Mouse (Mus musculus): ENCODE measurements around the gene Xkr8. TPM values are rescaled to one million over a fixed set of nuclear protein-coding genes. Genes with fewer than 3 reads are reported as not detected.

The Xkr8 gene
- total RNA-seq, 2 experiments from 2014 or later, result 1.9 to 3.8 TPM

Other genes starting within 250 kb of the Xkr8 start
- gene Sesn2, start 222.0 kb downstream of the Xkr8 start, total RNA-seq (2021), result 10 to 100 TPM; 10.8 to 12.2 TPM
- 100 to 1,000 TPM; 629 to 641 TPM for gene Atpif1, start 198.9 kb downstream of the Xkr8 start, total RNA-seq (2021)
- 10 to 100 TPM; 76.0 to 79.0 TPM for gene Dnajc8, start 197.0 kb downstream of the Xkr8 start, total RNA-seq (2021)
- gene Ptafr, start 168.5 kb downstream of the Xkr8 start, total RNA-seq (2021), result 1 to 10 TPM; 1.4 to 1.6 TPM
- gene Eya3, start 93.6 kb downstream of the Xkr8 start, total RNA-seq (2021), result 10 to 100 TPM; 26.6 to 29.4 TPM
- 1 to 10 TPM; 2.2 to 2.9 TPM for gene Smpdl3b, start 24.7 kb upstream of the Xkr8 start, total RNA-seq (2021)
- gene Rpa2, start 35.8 kb upstream of the Xkr8 start, total RNA-seq (2021), result 10 to 100 TPM; 12.1 to 13.3 TPM
- under 1 TPM; 0.90 to 0.97 TPM for gene Themis2, start 63.8 kb upstream of the Xkr8 start, total RNA-seq (2021)
- 10 to 100 TPM; 41.8 to 43.1 TPM for gene Ppp1r8, start 110.6 kb upstream of the Xkr8 start, total RNA-seq (2021)
- 100 to 1,000 TPM in 1 of 2 experiments, 10 to 100 TPM in 1; 96.2 to 104 TPM for gene Stx12, start 152.0 kb upstream of the Xkr8 start, total RNA-seq (2021)
- 10 to 100 TPM; 34.7 to 38.6 TPM for gene Fam76a, start 190.0 kb upstream of the Xkr8 start, total RNA-seq (2021)
- gene Fgr, start 241.5 kb upstream of the Xkr8 start, total RNA-seq (2021), result not detected